Mouse (Mus musculus) limb, embryonic 13.5 days (tissue): ENCODE measurements at regions not wholly inside any gene's neighbourhood (a gene's known extent, or its start where the extent isn't known, plus 50 kb on each side); places are given as distances from the start of the nearest gene placed in this dataset.
"Not testable (repeated sequence)": the region's sequence is repeated elsewhere in the genome, so short reads cannot be mapped to it uniquely, and the experiment has no call there.

Experiments used
- ATAC-seq: fragments of 200-750 bp; cut with Nextera tagmentation; 2 replicates; pipeline ENCODE4 v1.8.0; 2017; ENCODE audit warnings: low read depth, moderate number of reproducible peaks, moderate TSS enrichment; ENCODE audit not compliant: low FRiP score
- H3K27ac ChIP-seq: fragments of 300-500 bp; sonication (generic); 2 replicates; pipeline ENCODE4 v1.5.1; 2015; ENCODE audit warnings: inconsistent platforms, mild to moderate bottlenecking, moderate library complexity
- H3K27me3 ChIP-seq: fragments of 300-500 bp; sonication (generic); 2 replicates; pipeline ENCODE4 v1.6.1; 2015; ENCODE audit warnings: mild to moderate bottlenecking, inconsistent platforms
- H3K36me3 ChIP-seq: fragments of 300-500 bp; sonication (generic); 2 replicates; pipeline ENCODE4 v1.6.1; 2015; ENCODE audit warnings: inconsistent platforms, mild to moderate bottlenecking, moderate library complexity
- H3K4me1 ChIP-seq: fragments of 300-500 bp; sonication (generic); 2 replicates; pipeline ENCODE4 v1.6.1; 2015; ENCODE audit warnings: inconsistent platforms
- H3K4me2 ChIP-seq: fragments of 300-500 bp; sonication (generic); replicated peaks from 2 replicates; pipeline ENCODE4 v1.6.1; 2015; ENCODE audit warnings: inconsistent platforms, mild to moderate bottlenecking, moderate library complexity
- H3K4me3 ChIP-seq: fragments of 300-500 bp; sonication (generic); 2 replicates; pipeline ENCODE4 v1.5.1; 2015; ENCODE audit warnings: moderate library complexity, mild to moderate bottlenecking, inconsistent platforms
- H3K9ac ChIP-seq: fragments of 300-500 bp; sonication (generic); 2 replicates; pipeline ENCODE4 v1.6.1; 2015; ENCODE audit warnings: mild to moderate bottlenecking, inconsistent platforms
- H3K9me3 ChIP-seq: fragments of 300-500 bp; sonication (generic); 2 replicates; pipeline ENCODE4 v1.6.1; 2016; ENCODE audit warnings: inconsistent platforms
- WGBS: fragments of 180-500 bp; shearing (Covaris S2); methylation state at CpG from one replicate; pipeline ENCODE4 v1.1.7; 2015; 5-methylcytosine and 5-hydroxymethylcytosine counted together

- Histone ChIP-seq H3K4me2 (no peak overlapping the region), H3K9ac (no peak overlapping the region), H3K27me3 (no peaks in the 10 kb centered on the region), H3K36me3 (no peaks in the 10 kb centered on the region), H3K27ac (no peak overlapping the region), H3K4me1 (no peaks in the 10 kb centered on the region), H3K9me3 (no peaks in the 10 kb centered on the region), H3K4me3 (no peak overlapping the region)
- ATAC-seq = no peak
- 92% methylated on average over 5 of the region's 5 CpGs for WGBS
Measured at GRCm38 (mm10) chr3:36387431-36387830, 88.3 kb downstream of the Anxa5 start.

- 87% methylated on average over 4 of the region's 4 CpGs for WGBS
- Histone ChIP-seq H3K27me3 (no peaks in the 10 kb centered on the region), H3K4me3 (no peak overlapping the region), H3K4me1 (no peaks in the 10 kb centered on the region), H3K9me3 (no peaks in the 10 kb centered on the region), H3K36me3 (no peaks in the 10 kb centered on the region), H3K9ac (no peak overlapping the region), H3K4me2 (no peak overlapping the region), H3K27ac (no peak overlapping the region)
- ATAC-seq = no peak
Measured at GRCm38 (mm10) chr3:36383438-36383945, 92.2 kb downstream of the Anxa5 start.

- Histone ChIP-seq H3K4me1 (0 out of 2 replicates have a peak, but pooled peaks cover 4% of the 10 kb centered on the region), H3K9ac (no peak overlapping the region), H3K36me3 (no peaks in the 10 kb centered on the region), H3K27me3 (no peaks in the 10 kb centered on the region), H3K27ac (no peak overlapping the region), H3K4me3 (no peak overlapping the region), H3K9me3 (no peaks in the 10 kb centered on the region), H3K4me2 (no peak overlapping the region)
- ATAC-seq = no peak
- WGBS = 78% methylated on average over 5 of the region's 5 CpGs
Measured at GRCm38 (mm10) chr3:36381621-36382193, 94.0 kb downstream of the Anxa5 start.

- H3K36me3 ChIP-seq = no peaks in the 10 kb centered on the region
- no peak overlapping the region for H3K27ac ChIP-seq
- H3K27me3 ChIP-seq = no peaks in the 10 kb centered on the region
- H3K9ac ChIP-seq = no peak overlapping the region
- H3K4me2 ChIP-seq = no peak overlapping the region
- 0 out of 2 replicates have a peak, but pooled peaks cover 4% of the 10 kb centered on the region for H3K4me1 ChIP-seq
- ATAC-seq = no peak
- 66% methylated on average over 2 of the region's 2 CpGs for WGBS
- no peak overlapping the region for H3K4me3 ChIP-seq
- no peaks in the 10 kb centered on the region for H3K9me3 ChIP-seq
Measured at GRCm38 (mm10) chr3:36375722-36376121, 100.0 kb downstream of the Anxa5 start.

- Histone ChIP-seq H3K4me2 (no peak overlapping the region), H3K4me1 (0 out of 2 replicates have a peak, but pooled peaks cover 4% of the 10 kb centered on the region), H3K36me3 (no peaks in the 10 kb centered on the region), H3K4me3 (no peak overlapping the region), H3K27ac (no peak overlapping the region), H3K27me3 (no peaks in the 10 kb centered on the region), H3K9me3 (no peaks in the 10 kb centered on the region), H3K9ac (no peak overlapping the region)
- ATAC-seq = no peak
- WGBS = 58% methylated on average over 5 of the region's 5 CpGs
Measured at GRCm38 (mm10) chr3:36374939-36375338, 100.8 kb downstream of the Anxa5 start.

GRCm38 (mm10) chr3:36360933-36361332, 114.8 kb downstream of the Anxa5 start:
- no peaks in the 10 kb centered on the region for H3K4me1 ChIP-seq
- no peaks in the 10 kb centered on the region for H3K36me3 ChIP-seq
- no peak for ATAC-seq
- H3K9me3 ChIP-seq = no peaks in the 10 kb centered on the region
- H3K27ac ChIP-seq = no peak overlapping the region
- H3K27me3 ChIP-seq = no peaks in the 10 kb centered on the region
- 61% methylated on average over 6 of the region's 6 CpGs for WGBS
- no peak overlapping the region for H3K9ac ChIP-seq
- no peak overlapping the region for H3K4me3 ChIP-seq
- H3K4me2 ChIP-seq = no peak overlapping the region

GRCm38 (mm10) chr3:36354201-36354600, 121.5 kb downstream of the Anxa5 start:
- not testable (repeated sequence) for H3K27ac ChIP-seq, ATAC-seq, H3K4me1 ChIP-seq, H3K4me3 ChIP-seq, H3K36me3 ChIP-seq, H3K27me3 ChIP-seq, H3K9me3 ChIP-seq, H3K9ac ChIP-seq, H3K4me2 ChIP-seq
- WGBS = 87% methylated on average over 3 of the region's 3 CpGs

GRCm38 (mm10) chr3:36352032-36352742, 123.5 kb downstream of the Anxa5 start:
- H3K9ac ChIP-seq = no peak overlapping the region
- H3K27me3 ChIP-seq = no peaks in the 10 kb centered on the region
- no peaks in the 10 kb centered on the region for H3K36me3 ChIP-seq
- no peaks in the 10 kb centered on the region for H3K4me1 ChIP-seq
- H3K27ac ChIP-seq = no peak overlapping the region
- H3K4me3 ChIP-seq = no peak overlapping the region
- H3K9me3 ChIP-seq = no peaks in the 10 kb centered on the region
- no peak for ATAC-seq
- 60% methylated on average over 4 of the region's 4 CpGs for WGBS
- no peak overlapping the region for H3K4me2 ChIP-seq

- Histone ChIP-seq H3K36me3 (no peaks in the 10 kb centered on the region), H3K27ac (no peak overlapping the region), H3K9ac (no peak overlapping the region), H3K9me3 (no peaks in the 10 kb centered on the region), H3K4me3 (no peak overlapping the region), H3K4me2 (no peak overlapping the region), H3K27me3 (no peaks in the 10 kb centered on the region), H3K4me1 (no peaks in the 10 kb centered on the region)
- ATAC-seq = no peak
- 87% methylated on average over 4 of the region's 4 CpGs for WGBS
Measured at GRCm38 (mm10) chr3:36349073-36349472, 126.6 kb downstream of the Anxa5 start.

GRCm38 (mm10) chr3:36340889-36341533, 118.9 kb upstream of the Qrfpr start:
- no peak overlapping the region for H3K4me2 ChIP-seq
- no peaks in the 10 kb centered on the region for H3K27me3 ChIP-seq
- no peaks in the 10 kb centered on the region for H3K36me3 ChIP-seq
- no peak overlapping the region for H3K27ac ChIP-seq
- H3K9me3 ChIP-seq = no peaks in the 10 kb centered on the region
- H3K4me1 ChIP-seq = no peaks in the 10 kb centered on the region
- H3K9ac ChIP-seq = no peak overlapping the region
- WGBS = 60% methylated on average over 6 of the region's 6 CpGs
- no peak for ATAC-seq
- no peak overlapping the region for H3K4me3 ChIP-seq

GRCm38 (mm10) chr3:36339656-36340055, 117.5 kb upstream of the Qrfpr start:
- H3K4me1 ChIP-seq = no peaks in the 10 kb centered on the region
- no peak overlapping the region for H3K4me3 ChIP-seq
- WGBS = 73% methylated on average over 5 of the region's 5 CpGs
- no peaks in the 10 kb centered on the region for H3K36me3 ChIP-seq
- no peaks in the 10 kb centered on the region for H3K27me3 ChIP-seq
- no peak overlapping the region for H3K27ac ChIP-seq
- H3K9ac ChIP-seq = no peak overlapping the region
- no peak for ATAC-seq
- H3K9me3 ChIP-seq = no peaks in the 10 kb centered on the region
- no peak overlapping the region for H3K4me2 ChIP-seq

GRCm38 (mm10) chr3:36334279-36334678, 112.2 kb upstream of the Qrfpr start:
- Histone ChIP-seq H3K4me1 (no peaks in the 10 kb centered on the region), H3K27me3 (no peaks in the 10 kb centered on the region), H3K9me3 (no peaks in the 10 kb centered on the region), H3K9ac (no peak overlapping the region), H3K4me2 (no peak overlapping the region), H3K4me3 (no peak overlapping the region), H3K36me3 (no peaks in the 10 kb centered on the region), H3K27ac (no peak overlapping the region)
- ATAC-seq = no peak
- WGBS = 53% methylated on average over 5 of the region's 5 CpGs
